Mouse (Mus musculus) brain, embryonic 18.5 days (tissue): Measurements from ENCODE around the gene Crip2.

ENCODE experiments used
- DNase-seq: peaks from one replicate; pipeline ENCODE4 v3.0.0-alpha.2; 2012; ENCODE audit warnings: low read depth, low spot score

Crip2 gene

DNA sequence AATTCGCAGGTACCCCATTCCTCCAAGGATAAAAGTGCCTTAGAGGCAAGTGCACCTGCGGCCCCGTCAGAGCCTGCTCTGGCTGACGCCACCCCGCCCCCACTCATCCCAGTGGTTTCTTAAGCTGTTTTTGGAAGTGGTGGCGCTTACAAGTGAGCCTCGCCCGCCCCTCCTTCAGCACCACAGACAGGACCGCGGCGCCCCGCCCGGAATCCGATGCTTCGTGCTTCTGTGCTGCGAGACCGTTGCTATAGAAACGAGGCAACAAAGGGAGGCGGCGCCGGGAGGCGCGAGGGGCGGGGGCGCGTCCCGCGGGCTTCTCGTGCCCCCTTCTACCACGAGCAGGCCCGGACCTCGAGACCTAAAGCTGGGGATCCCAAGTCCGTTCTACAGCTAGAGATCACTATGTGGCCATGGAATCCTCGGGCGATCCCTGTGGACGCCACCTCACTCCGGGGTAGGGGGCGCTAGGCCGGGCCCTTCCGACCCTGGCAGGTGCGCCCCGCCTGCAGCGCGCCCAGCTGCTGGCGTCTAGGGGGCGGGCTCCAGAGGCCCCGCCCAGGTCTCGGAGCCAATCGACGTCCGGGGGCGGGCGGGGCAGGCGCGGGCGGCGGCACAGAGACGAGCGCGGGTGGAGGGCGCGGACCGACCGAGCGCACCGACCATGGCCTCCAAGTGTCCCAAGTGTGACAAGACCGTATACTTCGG, at the start of gene Crip2:
Crip2 (plus strand) TSS at position 329 of the 708 bp plus-strand sequence.
- peak; percentile 87 for DNase-seq

DNA sequence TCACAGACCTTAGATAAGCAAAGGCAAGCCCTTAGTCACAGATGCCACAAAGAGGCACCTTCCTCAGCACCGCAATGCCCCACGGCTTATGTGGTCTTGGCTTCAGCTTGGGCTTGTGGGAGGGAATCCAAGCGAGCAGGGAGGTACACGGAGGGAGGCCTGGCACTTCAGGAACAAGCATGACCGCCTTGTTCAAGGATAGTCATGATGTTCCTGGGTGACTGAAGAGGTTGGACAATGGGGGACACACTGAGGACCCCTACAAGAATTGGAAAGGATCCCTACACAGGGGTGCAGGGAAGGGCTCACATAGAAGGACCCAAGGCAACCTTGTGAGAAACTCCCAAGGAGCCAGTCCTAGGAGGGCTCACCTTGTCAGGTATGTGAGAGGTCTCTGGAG, 43.0 kb upstream of the Crip2 start:
- no peak for DNase-seq

DNA sequence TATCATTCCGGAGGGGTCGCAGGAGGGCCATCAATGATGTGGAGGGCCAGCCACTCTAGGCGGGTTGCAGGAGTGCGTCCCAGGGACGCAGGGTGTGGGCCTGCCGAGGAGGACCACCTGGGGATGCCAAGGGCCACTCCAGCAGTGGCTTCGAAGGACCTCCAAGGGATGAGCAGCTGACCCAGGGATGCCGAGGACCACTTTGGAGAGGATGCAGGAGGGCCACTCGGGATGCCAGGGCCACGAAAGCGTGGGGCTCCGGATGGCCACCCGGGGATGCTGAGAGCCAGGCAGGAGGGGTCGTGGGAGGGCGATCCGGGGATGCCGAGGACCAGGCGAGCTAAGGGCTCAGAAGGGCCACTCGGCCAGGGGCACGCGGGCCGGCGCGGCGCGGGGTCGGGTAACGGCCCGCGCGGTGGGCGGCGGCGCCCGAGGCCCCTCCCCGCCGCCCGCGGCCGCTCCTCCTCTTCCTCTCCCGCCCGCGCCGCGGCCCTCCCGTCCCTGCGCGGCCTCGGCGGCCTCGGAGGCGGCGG, 42.2 kb upstream of the Crip2 start, which contains the start of gene Mta1:
Mta1 (plus strand) TSS at position 530 of the 533 bp plus-strand sequence.
- DNase-seq = peak; percentile 16

DNA sequence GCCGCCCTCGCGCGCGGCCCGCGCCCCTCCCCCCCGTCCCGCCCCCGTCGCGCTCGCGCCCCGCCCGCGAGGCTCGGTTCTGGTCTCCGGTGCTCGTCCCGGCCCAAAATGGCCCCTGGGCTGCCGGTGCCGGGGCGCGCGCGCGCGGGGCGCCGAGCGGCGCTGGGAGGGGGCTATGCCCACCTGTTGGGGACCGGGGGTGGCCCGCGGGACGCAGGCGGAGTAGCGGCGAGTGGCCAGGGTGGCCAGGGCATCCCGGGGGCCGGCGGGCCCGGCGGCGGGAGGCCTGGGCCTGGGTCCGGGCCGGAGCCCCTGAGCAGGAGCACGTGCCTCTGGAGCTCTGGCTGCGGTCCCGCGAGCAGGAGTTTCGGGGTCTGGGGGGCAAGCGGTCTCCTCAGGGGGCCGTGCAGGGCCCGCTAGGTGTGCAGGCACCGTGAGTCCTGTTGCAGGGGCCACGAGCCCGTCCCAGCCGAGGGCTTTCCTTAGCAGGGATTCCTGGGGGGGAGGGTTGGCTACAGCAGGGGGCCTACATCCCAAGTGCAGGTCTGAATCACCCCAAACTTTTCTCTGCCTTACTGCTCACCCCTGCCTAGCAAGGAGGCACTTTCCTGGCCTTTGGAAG, 41.4 kb upstream of the Crip2 start:
- no peak for DNase-seq

DNA sequence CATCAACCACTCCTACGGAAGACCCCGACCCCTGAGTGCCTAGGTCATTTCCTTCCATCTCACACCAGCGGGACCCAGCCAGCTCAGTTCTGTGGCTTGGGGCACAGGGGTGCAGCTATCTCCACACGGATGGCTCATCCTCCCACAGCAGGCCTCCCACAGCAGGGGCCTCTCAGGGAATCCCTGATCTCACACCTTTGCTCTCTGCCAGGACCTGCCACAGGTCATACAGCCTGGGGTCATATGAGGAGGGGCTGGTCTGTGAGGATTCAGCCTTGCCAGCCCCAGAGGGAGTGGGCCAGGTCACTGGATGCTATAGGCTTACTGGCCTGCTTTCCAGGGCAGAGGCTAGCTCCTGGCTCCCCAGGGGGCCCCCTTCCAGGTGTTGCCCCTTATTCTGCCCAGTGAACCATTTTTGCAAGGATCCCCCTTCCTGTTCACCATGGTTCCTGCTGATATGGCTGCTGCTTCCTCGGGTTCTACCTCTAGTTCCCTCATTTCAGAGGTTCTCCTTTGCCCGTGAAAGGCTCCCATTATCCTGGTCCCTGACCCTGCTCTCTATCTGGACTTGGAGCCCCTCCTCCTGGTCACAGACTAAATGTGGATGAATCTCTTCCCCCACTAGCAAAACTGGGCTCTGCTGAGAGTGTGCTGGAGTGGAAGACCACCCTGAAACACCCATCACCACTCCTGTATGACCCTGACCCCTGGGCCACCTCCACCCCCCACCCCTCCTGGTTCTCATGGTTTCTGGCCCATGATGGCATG, 40.4 kb upstream of the Crip2 start:
- no peak for DNase-seq

DNA sequence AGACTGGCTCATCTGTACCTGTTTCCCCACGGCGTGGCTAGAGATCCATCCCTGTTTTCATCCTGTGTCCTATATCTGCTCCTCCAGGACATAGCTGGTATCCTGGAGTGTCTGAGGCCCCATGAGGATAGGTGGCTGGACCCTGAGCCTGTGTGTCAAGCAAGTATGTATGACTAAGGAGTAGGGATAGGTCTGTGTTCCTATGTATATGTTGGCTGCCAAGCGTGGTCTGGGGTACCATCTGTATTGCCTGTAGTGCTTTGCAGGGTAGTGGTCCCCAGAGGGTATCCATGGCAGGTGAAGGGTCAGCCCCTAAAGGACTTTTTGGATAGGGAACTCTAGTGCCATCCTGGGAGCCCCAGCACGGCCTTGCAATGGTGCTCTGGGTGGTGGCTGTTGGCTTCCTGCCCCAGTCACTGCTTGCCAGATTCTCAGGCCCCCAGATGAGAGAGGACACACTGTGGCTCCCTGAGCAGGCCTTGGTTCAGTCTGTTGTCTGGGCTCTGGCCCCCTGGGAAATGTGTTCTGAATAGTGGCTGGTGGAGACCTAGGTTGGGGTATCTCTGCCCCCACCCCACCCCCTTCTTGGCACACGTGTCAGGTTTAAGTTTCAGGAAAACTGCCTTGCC, 39.5 kb upstream of the Crip2 start:
- DNase-seq = no peak

DNA sequence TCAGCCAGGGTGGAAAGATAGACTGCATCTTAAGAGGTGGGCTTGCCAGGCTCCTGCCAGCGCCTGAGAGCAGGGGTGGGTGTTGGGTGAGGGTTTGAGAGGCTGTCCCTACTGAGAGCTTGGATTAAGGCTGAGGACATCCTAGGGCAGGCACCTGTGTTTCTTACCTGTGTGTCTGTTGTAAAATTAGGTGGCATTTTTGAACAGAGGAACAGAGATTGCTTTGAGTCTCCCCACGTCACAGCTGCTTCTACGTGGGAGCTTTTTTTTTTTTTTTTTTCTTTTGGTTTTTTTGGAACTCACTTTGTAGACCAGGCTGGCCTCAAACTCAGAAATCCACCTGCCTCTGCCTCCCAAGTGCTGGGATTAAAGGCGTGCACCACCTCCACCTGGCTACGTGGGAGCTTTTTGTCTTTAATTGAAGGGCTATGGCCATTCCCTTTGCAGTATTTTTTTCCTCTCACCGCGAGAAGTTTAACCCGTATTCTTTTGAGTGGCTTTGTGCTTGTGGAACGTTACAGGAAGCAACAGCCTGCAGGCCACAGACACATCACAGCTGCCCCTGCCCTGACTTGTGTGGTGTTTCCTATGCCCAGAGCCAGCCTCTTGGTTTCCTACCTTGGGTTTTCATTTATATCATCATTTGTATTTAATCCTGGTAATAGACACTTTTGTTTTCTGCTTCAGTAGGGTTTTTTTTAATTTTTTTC, 38.6 kb upstream of the Crip2 start:
- no peak for DNase-seq

DNA sequence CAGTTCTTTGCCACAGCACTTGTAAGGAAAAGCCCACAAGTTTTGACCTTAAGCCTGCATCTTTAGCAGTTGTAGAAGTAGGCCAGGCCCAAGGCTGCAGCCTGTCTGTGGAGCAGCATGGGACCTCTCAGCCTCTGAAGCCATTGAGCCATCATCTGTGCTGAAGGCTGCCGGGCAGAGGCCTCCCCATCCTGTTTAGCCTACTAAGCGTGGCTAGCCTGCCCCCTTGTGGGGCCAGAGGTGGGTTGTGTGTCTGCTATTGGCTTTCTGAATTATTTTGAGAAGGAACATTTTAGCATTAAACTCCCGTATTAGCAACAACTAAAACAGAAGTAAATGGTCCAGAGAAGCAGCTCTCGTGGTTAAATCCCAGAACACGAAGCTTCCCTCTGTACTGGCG, 37.6 kb upstream of the Crip2 start:
- DNase-seq = no peak

DNA sequence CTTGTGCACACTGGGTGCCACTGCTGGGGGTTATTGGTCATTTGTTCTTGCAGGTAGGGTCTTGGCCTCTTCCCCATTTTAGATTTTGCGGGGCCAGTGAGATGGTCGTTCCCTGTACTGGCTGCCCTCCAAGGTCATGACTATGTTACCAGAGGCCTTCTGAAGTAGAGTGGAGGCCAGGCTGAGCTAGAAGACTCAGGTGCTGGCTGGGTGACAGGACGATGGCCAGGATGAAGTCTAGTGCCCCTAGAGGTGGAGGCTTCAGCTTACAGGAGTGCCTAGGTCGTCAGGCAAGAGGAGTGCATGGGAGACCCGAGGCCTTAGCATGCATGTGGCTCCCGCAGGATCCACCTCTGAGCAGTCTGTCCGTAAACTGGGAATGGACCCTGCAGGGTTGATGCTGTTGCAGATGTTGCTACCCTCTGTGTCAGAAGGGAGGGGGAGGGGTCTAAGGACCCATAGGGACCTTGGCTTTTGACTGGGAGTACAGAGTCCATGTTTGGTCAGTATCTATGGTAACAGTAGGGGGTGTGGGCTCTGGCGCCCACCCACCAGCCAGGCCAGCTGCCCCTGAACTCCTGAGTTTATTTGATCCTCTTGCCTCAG, 36.1 kb upstream of the Crip2 start:
- DNase-seq = no peak

DNA sequence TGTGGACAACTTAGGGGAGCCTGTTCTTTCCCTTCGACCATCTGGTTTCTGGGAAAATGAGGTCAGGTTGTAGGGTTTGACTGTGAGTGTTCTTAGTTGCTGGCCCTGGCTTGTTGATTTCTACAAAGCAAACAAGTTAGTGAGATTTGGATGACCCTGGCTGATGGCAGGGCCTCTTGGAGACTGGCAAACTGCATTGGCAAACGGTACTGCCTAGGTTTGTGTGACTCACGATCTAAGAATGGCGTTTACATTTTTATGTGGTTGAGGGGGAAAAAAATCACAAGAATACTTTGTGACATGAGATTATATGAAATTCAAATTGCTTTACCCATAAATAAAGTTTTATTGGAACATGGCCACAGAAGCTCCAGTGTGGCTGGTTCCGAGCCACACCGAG, 33.6 kb upstream of the Crip2 start:
- no peak for DNase-seq

DNA sequence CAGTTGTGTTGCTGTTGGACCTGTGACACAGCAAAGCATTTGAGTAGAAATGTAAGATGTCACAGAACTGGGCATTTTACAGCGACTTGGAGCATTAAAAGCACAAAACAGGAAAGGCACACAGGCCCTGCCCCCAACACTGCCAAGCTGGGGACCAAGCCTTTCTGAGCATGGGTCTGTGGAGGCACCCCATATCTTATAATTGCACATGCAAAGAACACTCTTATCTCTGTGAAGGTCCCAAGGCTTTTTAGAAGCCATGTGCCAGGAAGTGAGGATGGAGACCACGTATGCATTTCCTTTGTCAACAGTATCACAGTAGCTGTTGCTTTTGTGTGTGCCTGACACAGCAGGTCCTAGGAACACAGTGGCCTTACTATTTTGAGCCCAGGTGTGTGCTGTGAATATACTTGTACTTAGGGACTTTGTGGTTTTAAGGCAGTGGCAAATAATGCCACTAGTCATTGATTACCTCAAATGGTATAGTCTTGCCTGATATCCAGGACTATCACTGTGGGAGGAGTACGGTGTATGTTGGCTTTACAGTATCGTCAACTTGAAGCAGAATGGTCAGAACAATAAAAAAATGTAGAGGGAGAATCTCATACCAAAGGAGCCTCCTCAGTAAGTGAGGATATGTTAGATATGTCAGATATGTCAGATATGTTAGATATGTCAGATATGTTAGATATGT, 32.5 kb upstream of the Crip2 start:
- DNase-seq = no peak

DNA sequence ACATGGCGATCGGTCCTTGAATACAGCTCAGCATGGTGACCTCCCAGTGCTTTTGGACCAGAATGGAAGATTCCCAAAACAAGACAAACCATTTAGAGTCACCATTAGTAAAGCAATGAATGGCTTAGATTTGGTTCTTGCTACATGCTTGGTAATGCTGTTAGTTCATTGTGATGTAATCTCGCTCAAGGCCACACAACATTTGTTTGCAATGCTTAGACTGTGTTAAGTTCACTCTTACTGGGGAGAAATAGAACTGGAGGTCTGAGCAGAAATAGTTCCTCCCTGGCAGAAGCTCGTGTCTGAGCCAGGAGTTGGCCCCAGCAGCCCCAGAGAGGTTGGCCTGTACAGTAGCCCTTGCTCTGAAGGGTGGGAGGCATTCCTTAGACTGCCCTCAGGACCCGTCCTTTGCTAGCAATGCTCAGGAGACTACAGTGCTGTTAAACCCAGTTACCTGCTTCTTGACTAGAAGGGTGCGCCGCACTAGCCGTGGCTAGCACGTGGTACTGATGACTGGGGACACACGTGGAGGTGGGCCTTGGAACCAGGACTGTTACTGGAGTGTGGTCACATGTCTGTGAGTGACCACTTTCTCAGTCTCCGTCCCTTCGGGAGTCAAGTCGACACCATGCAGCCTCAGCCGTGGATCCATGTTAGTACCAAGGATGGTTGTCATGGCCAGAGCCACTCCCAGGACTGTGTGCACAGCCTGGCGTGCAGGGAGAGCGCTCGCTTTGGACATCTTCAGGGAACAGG, 31.3 kb upstream of the Crip2 start:
- DNase-seq = no peak

DNA sequence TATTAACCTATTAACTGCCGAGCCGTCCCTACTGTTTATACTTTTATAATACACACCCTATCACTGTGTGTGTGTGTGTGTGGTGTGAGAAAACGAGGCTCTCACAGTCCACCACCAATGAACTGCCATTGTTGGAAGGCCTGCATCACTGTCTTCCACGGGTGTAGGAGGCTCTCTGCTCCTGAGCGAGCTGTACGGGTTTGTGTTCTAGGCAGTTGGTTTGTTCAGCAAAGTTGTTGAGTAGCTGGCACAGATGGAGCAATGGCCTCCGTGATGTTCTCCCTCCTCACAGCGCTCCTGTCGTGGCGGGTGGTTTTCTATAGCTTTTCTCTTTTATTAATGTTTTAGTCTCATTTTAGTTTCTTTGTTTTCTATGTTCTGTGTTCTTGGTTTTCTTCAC, 30.2 kb upstream of the Crip2 start:
- no peak for DNase-seq

DNA sequence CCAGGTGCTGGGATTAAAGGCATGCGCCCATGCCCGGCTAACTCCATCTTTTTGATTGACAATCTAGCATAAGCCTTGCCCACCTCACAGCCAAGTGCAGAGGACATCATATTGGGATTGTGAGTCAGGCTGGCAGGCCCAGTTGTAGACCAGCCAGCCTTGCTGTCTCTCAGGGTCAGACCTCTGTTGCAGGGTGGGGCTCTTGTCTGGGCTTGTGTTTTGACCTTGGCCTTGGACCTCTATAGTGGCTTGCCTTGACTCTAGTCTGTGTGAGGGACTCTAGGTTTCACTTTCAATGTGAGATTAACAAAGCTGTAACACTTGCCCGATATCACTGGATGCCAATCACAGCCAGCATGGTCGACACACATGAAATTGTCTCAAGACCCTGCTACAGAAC, 25.9 kb upstream of the Crip2 start:
- no peak for DNase-seq

DNA sequence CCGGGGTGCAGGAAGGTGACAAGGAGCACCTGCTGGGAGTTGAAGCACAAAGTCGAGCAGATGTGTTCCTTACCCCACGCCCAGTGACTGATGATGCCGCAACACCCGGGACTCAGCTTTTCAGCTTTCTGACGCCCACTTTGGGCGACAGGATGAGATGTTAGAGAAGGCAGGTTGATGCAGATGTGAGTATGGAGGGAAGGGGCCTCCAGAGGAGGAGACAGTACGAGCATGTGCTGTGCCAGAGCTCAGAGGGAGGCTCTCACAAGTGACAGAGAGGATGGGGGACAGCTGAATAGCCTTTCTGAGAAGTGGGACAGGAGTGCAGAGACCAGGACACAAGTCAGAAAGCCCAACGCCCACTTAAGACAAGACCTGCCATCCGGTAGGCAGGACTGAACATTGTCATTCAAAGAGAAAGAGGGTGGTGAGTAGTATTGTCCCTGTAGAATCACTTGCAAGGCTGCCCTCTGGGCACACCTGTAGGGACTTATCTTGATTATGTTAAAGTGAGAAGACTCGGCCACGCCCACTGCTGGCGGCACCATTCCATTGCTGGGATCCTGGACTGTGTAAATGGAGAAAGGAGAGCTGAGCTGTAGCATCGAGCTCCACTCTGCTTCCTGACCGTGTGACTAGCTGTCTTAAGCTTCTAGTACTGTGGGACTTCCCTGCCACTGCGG, 25.0 kb upstream of the Crip2 start:
- DNase-seq = no peak

DNA sequence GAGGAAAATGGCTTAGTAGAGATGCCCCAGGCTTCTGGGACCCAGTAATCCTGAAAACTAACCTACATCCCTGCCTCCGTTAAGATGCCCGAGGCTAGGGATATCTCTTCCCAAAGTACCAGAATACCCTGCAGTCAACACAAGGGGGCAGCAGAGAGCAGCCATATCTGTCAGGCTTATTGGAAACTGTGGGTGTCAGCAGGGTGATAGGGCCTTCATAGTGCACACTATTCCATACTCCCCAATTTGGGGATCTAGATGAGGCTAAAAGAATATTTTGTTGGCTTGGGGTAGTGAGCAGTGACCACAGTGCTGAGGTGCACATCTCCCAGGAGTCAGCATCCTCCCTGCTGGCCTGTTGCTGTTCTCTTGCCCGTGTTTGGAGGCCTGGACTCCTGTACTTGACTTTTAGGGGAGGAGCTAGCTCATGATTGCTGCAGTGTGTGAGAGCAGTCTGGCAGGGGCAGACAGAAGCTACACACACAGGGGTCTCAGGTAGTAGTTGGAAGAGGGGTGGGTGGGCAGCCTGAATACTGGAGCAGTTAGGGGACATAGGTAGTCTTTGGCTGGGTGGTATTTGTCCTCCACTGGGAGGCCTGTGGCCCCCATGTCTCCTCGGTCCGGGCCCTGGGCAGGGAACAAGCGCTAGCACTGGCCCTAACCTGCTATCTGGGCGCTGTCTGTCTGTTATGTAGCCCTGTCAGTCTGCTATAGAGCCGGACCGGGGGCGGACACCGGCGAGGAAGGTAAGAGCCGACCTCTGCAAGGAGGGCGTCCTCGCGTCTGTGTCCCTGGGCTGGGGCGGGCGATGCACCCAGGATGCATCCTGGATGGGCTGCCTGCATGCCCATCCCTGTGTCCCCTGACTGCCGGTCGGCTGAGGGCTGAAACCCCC, 20.3 kb upstream of the Crip2 start:
- no peak for DNase-seq

DNA sequence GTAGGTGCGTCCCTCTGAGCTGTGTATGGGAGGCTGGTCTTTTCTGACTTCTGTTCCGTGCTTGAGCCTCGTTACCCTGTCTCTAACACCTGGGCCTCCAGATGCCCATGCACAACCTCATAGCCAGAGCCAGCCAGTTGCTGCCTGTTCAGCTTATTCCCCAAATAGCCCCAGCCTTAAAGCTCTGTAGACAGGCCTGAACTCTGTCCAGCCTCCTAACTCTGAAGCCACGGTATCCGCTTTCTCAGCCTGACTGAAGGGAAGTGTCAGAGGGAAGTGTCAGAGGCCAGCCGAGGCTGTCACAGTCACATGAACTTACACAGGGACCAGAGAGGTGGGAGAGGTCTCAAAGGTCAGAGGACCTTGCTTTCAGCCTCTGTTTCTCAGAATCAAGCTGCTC, 15.3 kb upstream of the Crip2 start:
- DNase-seq = no peak

DNA sequence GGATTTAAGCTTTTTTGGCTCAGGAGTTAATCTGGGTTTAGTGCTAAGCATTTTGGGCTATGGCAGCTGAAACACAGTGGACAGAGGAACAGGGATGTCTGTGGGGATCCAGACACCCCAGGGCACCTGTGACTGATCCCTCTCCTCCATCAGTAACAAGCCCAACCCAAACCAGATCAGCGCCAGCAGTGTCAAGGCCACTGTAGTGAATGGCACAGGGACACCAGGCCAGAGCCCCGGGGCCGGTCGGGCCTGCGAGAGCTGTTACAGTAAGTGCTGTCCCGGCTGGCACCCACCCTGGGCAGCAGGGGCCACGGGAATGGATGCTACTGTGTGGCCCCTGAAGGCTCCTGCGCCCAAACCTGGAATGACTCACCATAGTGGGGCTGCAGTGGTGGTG, 9.3 kb upstream of the Crip2 start:
- no peak for DNase-seq
